Mouse (Mus musculus) forebrain, embryonic 16.5 days (tissue): ENCODE measurements around the gene Bsg. TPM values are rescaled to one million over a fixed set of nuclear protein-coding genes. Genes with fewer than 3 reads are reported as not detected.
A peak's percentile ranks its signal among the peaks of the same experiment; 100 is the strongest.

Source experiments
- ATAC-seq: fragments of 200-750 bp; cut with Nextera tagmentation; 2 replicates; pipeline ENCODE4 v1.8.0; 2017; ENCODE audit warnings: mild to moderate bottlenecking, moderate library complexity
- H3K27ac ChIP-seq: fragments of 300-500 bp; sonication (generic); 2 replicates; pipeline ENCODE4 v1.5.1; 2014; ENCODE audit warnings: low read length, control low read depth
- H3K27me3 ChIP-seq: fragments of 300-500 bp; sonication (generic); replicated peaks from 2 replicates; pipeline ENCODE4 v1.6.1; 2014; ENCODE audit warnings: low read length; ENCODE audit not compliant: control insufficient read depth, insufficient read depth
- H3K36me3 ChIP-seq: fragments of 300-500 bp; sonication (generic); 2 replicates; pipeline ENCODE4 v1.6.1; 2014; ENCODE audit not compliant: control insufficient read depth, insufficient read depth
- H3K4me1 ChIP-seq: fragments of 300-500 bp; sonication (generic); replicated peaks from 2 replicates; pipeline ENCODE4 v1.6.1; 2014; ENCODE audit warnings: low read length; ENCODE audit not compliant: control insufficient read depth, insufficient read depth
- H3K4me2 ChIP-seq: fragments of 300-500 bp; sonication (generic); 2 replicates; pipeline ENCODE4 v1.6.1; 2014; ENCODE audit warnings: mild to moderate bottlenecking, low read length, control low read depth
- H3K4me3 ChIP-seq: fragments of 300-500 bp; sonication (generic); replicated peaks from 2 replicates; pipeline ENCODE4 v1.5.1; 2014; ENCODE audit warnings: mild to moderate bottlenecking, low read length, control low read depth
- H3K9ac ChIP-seq: fragments of 300-500 bp; sonication (generic); replicated peaks from 2 replicates; pipeline ENCODE4 v1.6.1; 2014; ENCODE audit warnings: low read depth, low read length, control low read depth
- H3K9me3 ChIP-seq: fragments of 300-500 bp; sonication (generic); 2 replicates; pipeline ENCODE4 v1.6.1; 2016; ENCODE audit warnings: low read length; ENCODE audit not compliant: control insufficient read depth
- WGBS: fragments of 180-500 bp; shearing (Covaris S2); extraction: QIAGEN DNeasy Blood & Tissue Kit; methylation state at CpG from one replicate; pipeline ENCODE4 v1.1.7; 2014; 5-methylcytosine and 5-hydroxymethylcytosine counted together
- polyA plus RNA-seq: library from polyadenylated mRNA; unstranded; fragments of >200 nt; fragmentation: Nextera tagmentation; extraction: Ambion mirVana; gene quantifications from 2 replicates; pipeline ENCODE4 v1.2.1, GENCODE M21; 2015

The Bsg gene
- polyA plus RNA-seq, 1 experiment from 2014 or later: 726 TPM

GRCm38 (mm10) chr10:79708668-79709067, 4.4 kb downstream of the Bsg start:
- peaks cover 7% of the 10 kb centered on the region for H3K36me3 ChIP-seq
- no peak overlapping the region for H3K27ac ChIP-seq
- H3K4me2 ChIP-seq: no peak overlapping the region
- WGBS: 90% methylated on average over 21 of the region's 21 CpGs
- H3K9me3 ChIP-seq: no peaks in the 10 kb centered on the region
- no peak overlapping the region for H3K4me3 ChIP-seq
- H3K4me1 ChIP-seq: peaks cover 28% of the 10 kb centered on the region
- ATAC-seq: no peak
- no peak overlapping the region for H3K9ac ChIP-seq
- H3K27me3 ChIP-seq: no peaks in the 10 kb centered on the region

- WGBS: 90% methylated on average over 7 of the region's 7 CpGs
- Histone ChIP-seq H3K4me2 (no peak overlapping the region), H3K36me3 (peaks cover 7% of the 10 kb centered on the region), H3K4me3 (no peak overlapping the region), H3K27me3 (no peaks in the 10 kb centered on the region), H3K9ac (no peak overlapping the region), H3K27ac (no peak overlapping the region), H3K4me1 (peaks cover 26% of the 10 kb centered on the region), H3K9me3 (no peaks in the 10 kb centered on the region)
- ATAC-seq: no peak
Measured at GRCm38 (mm10) chr10:79709307-79709706, 5.0 kb downstream of the Bsg start.

- 0 out of 2 replicates have a peak, but pooled peaks have one; percentile 1 for ATAC-seq
- H3K27me3 ChIP-seq: peaks cover 19% of the 10 kb centered on the region
- H3K4me2 ChIP-seq: no peak overlapping the region
- H3K4me3 ChIP-seq: no peak overlapping the region
- H3K4me1 ChIP-seq: peaks cover 9% of the 10 kb centered on the region
- H3K9ac ChIP-seq: no peak overlapping the region
- 90% methylated on average over 1 of the region's 1 CpGs for WGBS
- no peak overlapping the region for H3K27ac ChIP-seq
- H3K9me3 ChIP-seq: no peaks in the 10 kb centered on the region
- H3K36me3 ChIP-seq: peaks cover 7% of the 10 kb centered on the region
Measured at GRCm38 (mm10) chr10:79712029-79712428, 7.7 kb downstream of the Bsg start.

- peak; percentile 7; the same call in 1 of the 2 replicates for ATAC-seq
- no peak overlapping the region for H3K4me3 ChIP-seq
- H3K9ac ChIP-seq: no peak overlapping the region
- 11% methylated on average over 6 of the region's 6 CpGs for WGBS
- H3K27ac ChIP-seq: no peak overlapping the region
- peaks cover 11% of the 10 kb centered on the region for H3K4me1 ChIP-seq
- peaks cover 25% of the 10 kb centered on the region for H3K27me3 ChIP-seq
- no peak overlapping the region for H3K4me2 ChIP-seq
- H3K9me3 ChIP-seq: no peaks in the 10 kb centered on the region
- peaks cover 7% of the 10 kb centered on the region for H3K36me3 ChIP-seq
Measured at GRCm38 (mm10) chr10:79712499-79713126, 8.3 kb downstream of the Bsg start.

GRCm38 (mm10) chr10:79713163-79713562, 8.9 kb downstream of the Bsg start:
- Histone ChIP-seq H3K27me3 (peaks cover 30% of the 10 kb centered on the region), H3K4me1 (peaks cover 13% of the 10 kb centered on the region), H3K9ac (no peak overlapping the region), H3K36me3 (peaks cover 7% of the 10 kb centered on the region), H3K27ac (no peak overlapping the region), H3K4me2 (no peak overlapping the region), H3K4me3 (no peak overlapping the region), H3K9me3 (no peaks in the 10 kb centered on the region)
- WGBS: 32% methylated on average over 1 of the region's 1 CpGs
- no peak for ATAC-seq

- H3K9ac ChIP-seq: no peak overlapping the region
- 59% methylated on average over 4 of the region's 4 CpGs for WGBS
- H3K27me3 ChIP-seq: peaks cover 34% of the 10 kb centered on the region
- no peak overlapping the region for H3K4me3 ChIP-seq
- no peaks in the 10 kb centered on the region for H3K9me3 ChIP-seq
- no peak overlapping the region for H3K27ac ChIP-seq
- peaks cover 7% of the 10 kb centered on the region for H3K36me3 ChIP-seq
- no peak for ATAC-seq
- H3K4me1 ChIP-seq: peaks cover 13% of the 10 kb centered on the region
- no peak overlapping the region for H3K4me2 ChIP-seq
Measured at GRCm38 (mm10) chr10:79714996-79715395, 10.7 kb downstream of the Bsg start.

- 3% methylated on average over 30 of the region's 91 CpGs for WGBS
- H3K9me3 ChIP-seq: no peaks in the 10 kb centered on the region
- peak within 1 kb of the TSS; percentile 91 for H3K4me2 ChIP-seq
- peak within 1 kb of the TSS; percentile 71 for H3K9ac ChIP-seq
- no peak within 1 kb of the TSS for H3K27ac ChIP-seq
- peak; percentile 63 for ATAC-seq
- H3K4me3 ChIP-seq: peak within 1 kb of the TSS; percentile 72
- peaks cover 13% of the 10 kb centered on the region for H3K4me1 ChIP-seq
- H3K27me3 ChIP-seq: peaks cover 34% of the 10 kb centered on the region
- no peaks in the 10 kb centered on the region for H3K36me3 ChIP-seq
Measured at GRCm38 (mm10) chr10:79716254-79716987, 12.1 kb downstream of the Bsg start, which contains the start of gene Hcn2. Gene Hcn2 (plus strand): TSS chr10:79716634.

- Histone ChIP-seq H3K4me1 (peaks cover 13% of the 10 kb centered on the region), H3K27me3 (peaks cover 34% of the 10 kb centered on the region), H3K4me3 (peak overlapping the region; percentile 72), H3K36me3 (no peaks in the 10 kb centered on the region), H3K9me3 (no peaks in the 10 kb centered on the region), H3K27ac (no peak overlapping the region), H3K4me2 (peak overlapping the region; percentile 91), H3K9ac (peak overlapping the region; percentile 71)
- peak; percentile 32 for ATAC-seq
- WGBS: under 1% methylated on average over 44 of the region's 44 CpGs
Measured at GRCm38 (mm10) chr10:79716988-79717355, 12.7 kb downstream of the Bsg start.

GRCm38 (mm10) chr10:79717640-79718357, 13.5 kb downstream of the Bsg start:
- H3K9ac ChIP-seq: peak overlapping the region; percentile 71
- no peak overlapping the region for H3K27ac ChIP-seq
- ATAC-seq: no peak
- H3K4me2 ChIP-seq: peak overlapping the region; percentile 91
- H3K4me1 ChIP-seq: peaks cover 13% of the 10 kb centered on the region
- WGBS: under 1% methylated on average over 41 of the region's 43 CpGs
- peaks cover 34% of the 10 kb centered on the region for H3K27me3 ChIP-seq
- H3K36me3 ChIP-seq: no peaks in the 10 kb centered on the region
- H3K4me3 ChIP-seq: peak overlapping the region; percentile 72
- H3K9me3 ChIP-seq: no peaks in the 10 kb centered on the region
